Mouse (Mus musculus) heart, adult 2 months (tissue): ENCODE measurements at regions not wholly inside any gene's neighbourhood (a gene's known extent, or its start where the extent isn't known, plus 50 kb on each side); places are given as distances from the start of the nearest gene placed in this dataset.

ENCODE experiments used
- CTCF ChIP-seq: fragments of 200-600 bp; IDR thresholded peaks from 2 replicates; pipeline ENCODE4 v1.8.1; 2022; ENCODE audit warnings: antibody characterized with exemption, mild to moderate bottlenecking, moderate library complexity
- EP300 ChIP-seq: fragments of 200-500 bp; IDR thresholded peaks from 2 replicates; pipeline ENCODE4 v1.6.1; 2011; ENCODE audit warnings: low read depth, low read length, control low read depth; ENCODE audit not compliant: insufficient read depth
- POLR2A ChIP-seq: fragments of 200-500 bp; IDR thresholded peaks from 2 replicates; pipeline ENCODE4 v1.6.1; 2011; ENCODE audit warnings: mild to moderate bottlenecking, low read depth, low read length, control low read depth; ENCODE audit not compliant: insufficient read depth

DNA sequence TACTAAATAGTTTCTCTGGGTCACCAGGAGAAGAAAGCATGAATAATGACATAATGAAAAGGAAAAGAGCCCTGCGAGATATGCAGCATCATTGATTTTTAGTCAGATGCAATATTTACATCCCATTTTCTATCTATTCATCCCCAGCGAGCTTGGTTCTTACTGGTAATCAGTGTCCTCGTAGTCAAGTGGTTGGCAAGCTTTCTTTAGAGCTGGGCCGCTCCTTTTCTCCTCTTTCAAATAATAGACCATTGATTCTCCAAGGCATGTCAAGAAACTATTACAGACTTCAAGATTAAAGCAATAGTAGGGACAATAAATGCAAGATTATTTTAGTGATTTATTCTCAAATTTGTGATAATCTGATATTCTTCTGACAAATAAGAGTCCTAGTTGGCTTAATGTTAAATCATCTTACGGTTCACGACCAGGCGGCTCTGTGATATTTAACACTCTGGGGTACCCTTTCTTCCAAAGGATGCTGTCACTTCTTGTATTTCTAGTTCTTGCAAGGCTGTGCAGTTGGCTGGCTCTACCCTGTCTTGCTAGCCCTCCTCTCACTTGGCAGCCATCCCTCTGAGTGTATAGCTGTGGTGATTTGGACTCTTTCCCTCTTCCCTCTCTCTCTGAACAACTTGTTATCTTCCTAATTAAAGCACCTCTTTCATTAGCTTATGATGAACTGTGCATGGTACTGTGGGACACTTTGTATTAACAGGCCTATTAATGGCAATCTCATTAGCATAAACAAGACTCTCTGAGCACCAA lies 185.6 kb upstream of the Usp25 start:
- TF ChIP-seq POLR2A: no peak
- TF ChIP-seq EP300: no peak
- no peak for TF ChIP-seq CTCF
